Comparison of ENCODE assay signal across 23 mouse cellular contexts in the genomic region with DNA sequence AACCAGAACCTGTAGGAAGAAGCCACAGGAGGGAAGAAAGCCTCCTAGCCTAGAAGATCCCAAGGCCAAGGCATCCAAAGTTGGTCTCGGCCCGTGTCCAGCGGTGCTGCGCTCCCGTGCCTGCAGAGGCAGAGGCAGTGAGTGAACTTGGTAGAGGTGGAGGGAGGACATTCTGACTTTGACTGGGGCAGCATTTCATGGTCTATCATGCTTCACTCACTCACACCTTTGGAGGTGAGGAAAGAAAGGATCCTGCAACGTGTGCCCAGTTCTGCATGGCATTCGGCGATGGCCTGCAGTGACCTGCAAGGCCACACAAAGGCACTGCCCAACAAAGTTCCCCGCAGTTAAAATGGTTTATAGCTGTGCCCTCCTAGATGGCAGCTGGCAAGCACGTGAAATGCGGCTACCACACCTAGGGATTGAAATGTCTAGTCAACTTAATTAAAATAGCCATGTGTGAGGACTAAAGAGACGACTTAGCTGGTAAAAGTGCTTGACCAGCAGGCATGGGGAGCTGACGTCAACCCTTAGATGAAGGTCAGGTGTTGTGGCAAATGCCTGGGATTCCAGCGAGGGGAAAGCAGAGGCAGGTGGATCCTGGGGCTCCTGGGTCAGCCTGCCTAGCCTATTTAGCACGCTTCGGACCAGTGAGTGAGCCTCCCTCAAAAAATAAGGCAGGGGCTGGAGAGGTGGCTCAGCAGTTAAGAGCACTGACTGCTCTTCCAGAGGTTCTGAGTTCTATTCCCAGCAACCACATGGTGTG. TPM values are rescaled to one million over a fixed set of nuclear protein-coding genes. Genes with fewer than 3 reads are reported as not detected.
A peak's percentile ranks its signal among the peaks of the same experiment; 100 is the strongest.
DNase-seq lines count a peak whose midpoint lies in the region; ATAC-seq lines count a peak whose summit lies in the region.
"Had no signal": no experiment of that assay in that cellular context is flagged by ENCODE, and none has a peak within 500 bp of the region (broad histone marks: within the 10 kb centered on the region; RNA-seq: fewer than 3 reads in every experiment).

No protein-coding gene starts in this region.

- no peaks in the 10 kb centered on the region for H3K9me3 ChIP-seq in heart, embryonic 11.5 days (replicated peaks; ENCODE audit: control insufficient read depth, low read length)
- no peaks in the 10 kb centered on the region for H3K9me3 ChIP-seq in midbrain, embryonic 14.5 days (ENCODE audit: control insufficient read depth, low read length)
- H3K9me3 ChIP-seq: embryonic facial prominence, embryonic 12.5 days; forebrain, embryonic 15.5 days; hindbrain, embryonic 15.5 days; intestine, embryonic 15.5 days; kidney, embryonic 15.5 days; limb, embryonic 12.5 days had no signal

- intact Hi-C loops in heart, postnatal 10 days (cut with DNase I): no loop called here

- peaks cover 77% of the 10 kb centered on the region for H3K4me1 ChIP-seq in heart, embryonic 11.5 days (ENCODE audit: control insufficient read depth, insufficient read depth, low read length)
- no peaks in the 10 kb centered on the region for H3K4me1 ChIP-seq in midbrain, embryonic 14.5 days (ENCODE audit: control insufficient read depth, insufficient read depth, low read length)
- H3K4me1 ChIP-seq: forebrain, embryonic 15.5 days; hindbrain, embryonic 15.5 days; limb, embryonic 12.5 days had no signal

- peaks cover 2% of the 10 kb centered on the region; the same call in 1 of the 2 replicates for H3K36me3 ChIP-seq in heart, embryonic 11.5 days (ENCODE audit: control insufficient read depth, insufficient read depth, low read length)
- H3K36me3 ChIP-seq in midbrain, embryonic 14.5 days (ENCODE audit: control insufficient read depth, insufficient read depth, low read length): no peaks in the 10 kb centered on the region
- H3K36me3 ChIP-seq: embryonic facial prominence, embryonic 12.5 days; forebrain, embryonic 15.5 days; hindbrain, embryonic 15.5 days; intestine, embryonic 15.5 days; kidney, embryonic 15.5 days; limb, embryonic 12.5 days had no signal

- no peak overlapping the region for H3K4me3 ChIP-seq in heart, embryonic 11.5 days (ENCODE audit: low read depth, low read length)
- H3K4me3 ChIP-seq in midbrain, embryonic 14.5 days (replicated peaks; ENCODE audit: low read depth, low read length): no peak overlapping the region
- H3K4me3 ChIP-seq: embryonic facial prominence, embryonic 12.5 days; erythroblast, embryonic 14.5 days; forebrain, embryonic 15.5 days; hindbrain, embryonic 15.5 days; intestine, embryonic 15.5 days; kidney, embryonic 15.5 days; limb, embryonic 12.5 days had no signal

- H3K27ac ChIP-seq in heart, embryonic 11.5 days (ENCODE audit: low read depth, low read length): peak overlapping the region; percentile 94
- H3K27ac ChIP-seq in midbrain, embryonic 14.5 days (replicated peaks; ENCODE audit: low read depth, low read length): no peak overlapping the region
- H3K27ac ChIP-seq: embryonic facial prominence, embryonic 12.5 days; forebrain, embryonic 15.5 days; hindbrain, embryonic 15.5 days; intestine, embryonic 15.5 days; kidney, embryonic 15.5 days; limb, embryonic 12.5 days had no signal

- H3K4me2 ChIP-seq in heart, embryonic 11.5 days: no peak overlapping the region
- H3K4me2 ChIP-seq in midbrain, embryonic 14.5 days (ENCODE audit: low read length): no peak overlapping the region
- H3K4me2 ChIP-seq: embryonic facial prominence, embryonic 12.5 days; forebrain, embryonic 15.5 days; hindbrain, embryonic 15.5 days; intestine, embryonic 15.5 days; kidney, embryonic 15.5 days; limb, embryonic 12.5 days; lung, embryonic 14.5 days had no signal

- ATAC-seq in heart, embryonic 11.5 days (replicated peaks; ENCODE audit: insufficient number of reproducible peaks, low FRiP score, low TSS enrichment): no peak
- no peak for ATAC-seq in midbrain, embryonic 14.5 days (ENCODE audit: low FRiP score, low TSS enrichment)
- ATAC-seq: forebrain, embryonic 15.5 days; intestine, embryonic 15.5 days; midbrain, embryonic 16.5 days had no signal

- H3K9ac ChIP-seq in heart, embryonic 11.5 days (ENCODE audit: low read depth, low read length): 0 out of 2 replicates have a peak overlapping the region, but pooled peaks have one; percentile 35
- H3K9ac ChIP-seq in midbrain, embryonic 14.5 days (replicated peaks; ENCODE audit: low read length): no peak overlapping the region
- H3K9ac ChIP-seq: embryonic facial prominence, embryonic 12.5 days; forebrain, embryonic 15.5 days; hindbrain, embryonic 15.5 days; intestine, embryonic 15.5 days; kidney, embryonic 15.5 days; limb, embryonic 12.5 days; lung, embryonic 14.5 days had no signal

- DNase-seq in kidney, adult 11 months: peak; percentile 12
- no peak for DNase-seq in kidney, postnatal 14 days
- DNase-seq in heart, postnatal 10 days: peak; percentile 76
- no peak for DNase-seq in ovary, postnatal 14 days (ENCODE audit: low spot score)
- no peak for DNase-seq in natural killer cell, adult 2 months (ENCODE audit: low spot score in 2 of 2)
- no peak for DNase-seq in midbrain, embryonic 14.5 days
- DNase-seq: B cell, adult 2 months; cerebellum, adult 2 months; gastrocnemius, postnatal 36 days; lung, embryonic 14.5 days; lung, postnatal 36 days; right cerebral cortex, postnatal 4 days; thymus, adult 2 months had no signal

- WGBS in heart, embryonic 11.5 days (ENCODE audit: insufficient replicate concordance): 56% methylated on average over 16 of the region's 16 CpGs
- WGBS in midbrain, embryonic 14.5 days: 84% methylated on average over 16 of the region's 16 CpGs

- H3K27me3 ChIP-seq in heart, embryonic 11.5 days (ENCODE audit: control insufficient read depth, insufficient read depth, low read length): no peaks in the 10 kb centered on the region
- H3K27me3 ChIP-seq in midbrain, embryonic 14.5 days (ENCODE audit: control insufficient read depth, insufficient read depth, low read length): no peaks in the 10 kb centered on the region
- H3K27me3 ChIP-seq: embryonic facial prominence, embryonic 12.5 days; forebrain, embryonic 15.5 days; hindbrain, embryonic 15.5 days; intestine, embryonic 15.5 days; kidney, embryonic 15.5 days had no signal

RNA-seq across cellular contexts. Expression of a gene that starts 36.8 kb away (rescaled TPM):
- polyA plus RNA-seq in heart, embryonic 11.5 days (2014; fragmentation: Nextera tagmentation; extraction: Ambion mirVana): 19.5 and 22.7 TPM in 2 replicates
- total RNA-seq in heart, postnatal 10 days (2021): 100 to 1,000 TPM; 378 to 449 TPM
- polyA plus RNA-seq in midbrain, embryonic 14.5 days (2014; fragmentation: Nextera tagmentation; extraction: Ambion mirVana): 0.30 and 0.37 TPM in 2 replicates
- total RNA-seq: megakaryocyte-erythroid progenitor cell, adult 5-6 weeks had no signal
- polyA plus RNA-seq: erythroblast, embryonic 14.5 days had no signal

Comparison
In these comparisons a context has a peak if more than half of its experiments do, and no peak if none do; other contexts are left out.
1. DNase-seq: peak in kidney, adult 11 months (single experiment) and heart, postnatal 10 days (2 of 2); none in kidney, postnatal 14 days (single experiment), ovary, postnatal 14 days (single experiment), natural killer cell, adult 2 months (0 of 2) and midbrain, embryonic 14.5 days (single experiment).
2. RNA of a gene that starts 36.8 kb away (polyA plus RNA-seq): 19.5 to 22.7 TPM in heart, embryonic 11.5 days; 0.30 to 0.37 TPM in midbrain, embryonic 14.5 days; every median in the first group is over 10 times any median in the second.